Mouse (Mus musculus): ENCODE data around the gene Prss44.

Gene Prss44

GRCm38 (mm10) chr9:110833021-110833420 is 19.2 kb downstream of the Prss44 start:
- no peak for DNase-seq (ENCODE audit: low read depth, low spot score)

GRCm38 (mm10) chr9:110834411-110834810 is 20.6 kb downstream of the Prss44 start, which contains the start of gene Prss45:
Gene Prss45 (plus strand): TSS chr9:110834588.
- DNase-seq (ENCODE audit: low read depth, low spot score), result no peak

- DNase-seq (ENCODE audit: low read depth, low spot score), result no peak
Measured at GRCm38 (mm10) chr9:110834961-110835360, 21.2 kb downstream of the Prss44 start.

GRCm38 (mm10) chr9:110836112-110836511 is 22.3 kb downstream of the Prss44 start:
- DNase-seq (ENCODE audit: low read depth, low spot score), result peak; percentile 13

GRCm38 (mm10) chr9:110840905-110841304 is 27.1 kb downstream of the Prss44 start:
- DNase-seq (ENCODE audit: low read depth, low spot score), result no peak

GRCm38 (mm10) chr9:110841438-110841837 is 27.6 kb downstream of the Prss44 start:
- peak; percentile 10 for DNase-seq (ENCODE audit: low read depth, low spot score)

- no peak for DNase-seq (ENCODE audit: low read depth, low spot score)
Measured at GRCm38 (mm10) chr9:110844206-110844605, 30.4 kb downstream of the Prss44 start, which contains the start of gene Prss46. Gene Prss46 (plus strand): TSS chr9:110844506.

GRCm38 (mm10) chr9:110849162-110849561 is 35.4 kb downstream of the Prss44 start:
- no peak for DNase-seq (ENCODE audit: low read depth, low spot score)

GRCm38 (mm10) chr9:110855903-110856302 is 42.1 kb downstream of the Prss44 start:
- DNase-seq (ENCODE audit: low read depth, low spot score), result no peak

GRCm38 (mm10) chr9:110856920-110857319 is 43.1 kb downstream of the Prss44 start:
- DNase-seq (ENCODE audit: low read depth, low spot score), result no peak

GRCm38 (mm10) chr9:110857781-110858472 is 44.1 kb downstream of the Prss44 start, which contains the start of gene Prss50:
Gene Prss50 (plus strand): TSS chr9:110857967.
- DNase-seq (ENCODE audit: low read depth, low spot score), result no peak

- no peak for DNase-seq (ENCODE audit: low read depth, low spot score)
Measured at GRCm38 (mm10) chr9:110858523-110858922, 44.7 kb downstream of the Prss44 start.

GRCm38 (mm10) chr9:110858967-110859596 is 45.3 kb downstream of the Prss44 start:
- DNase-seq (ENCODE audit: low read depth, low spot score), result no peak

GRCm38 (mm10) chr9:110871030-110871429 is 57.2 kb downstream of the Prss44 start:
- peak; percentile 60 for DNase-seq (ENCODE audit: low read depth, low spot score)

All from skeletal muscle tissue, adult 2 months (tissue).